Mouse (Mus musculus) lung, postnatal 10 days (tissue): ENCODE data around the gene Nup133.

ENCODE experiments used
- DNase-seq: peaks from one replicate; pipeline ENCODE4 v3.0.0; 2021

Nup133 gene

DNA sequence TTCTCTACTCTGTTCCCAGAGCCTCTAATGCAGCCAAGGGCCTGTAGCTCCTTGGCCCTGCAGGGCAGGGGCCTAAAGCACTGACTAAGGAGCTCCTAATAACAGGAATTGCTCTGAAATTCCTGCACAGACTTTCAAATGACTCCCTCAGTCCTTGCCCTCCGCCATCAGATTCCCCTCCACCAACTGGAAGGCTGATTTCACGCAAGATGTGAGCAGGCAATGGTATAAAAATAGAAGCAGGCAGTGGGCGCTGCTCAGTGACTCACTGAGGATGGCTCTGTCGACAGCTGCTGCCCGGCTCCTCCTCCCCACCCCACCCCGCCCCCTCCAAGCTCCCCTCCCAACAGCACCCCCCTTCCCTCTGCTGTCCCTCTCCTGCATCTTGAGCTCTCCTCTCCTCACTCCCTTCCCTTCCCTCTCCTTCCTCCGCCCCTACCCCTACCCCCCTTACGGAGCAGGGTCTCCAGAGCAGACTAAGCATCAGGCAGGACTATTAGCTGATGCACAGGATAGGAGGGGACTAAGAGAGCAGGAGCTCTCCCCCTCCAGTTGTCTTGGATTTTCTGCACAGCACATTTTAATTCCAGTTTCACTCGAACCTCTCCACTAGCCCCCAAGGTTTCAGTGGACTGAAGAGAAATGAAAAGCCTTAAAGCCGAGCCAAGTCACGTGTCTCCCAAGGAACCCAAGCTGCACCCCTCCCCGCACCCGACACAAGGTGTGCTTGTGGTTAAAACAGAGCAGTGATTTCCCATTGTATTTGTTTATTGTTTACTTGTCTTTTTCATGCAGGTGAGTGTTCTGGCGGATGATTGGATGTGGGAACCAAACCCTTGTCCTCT lies 64.1 kb downstream of the Nup133 start:
- peak; percentile 25 for DNase-seq

DNA sequence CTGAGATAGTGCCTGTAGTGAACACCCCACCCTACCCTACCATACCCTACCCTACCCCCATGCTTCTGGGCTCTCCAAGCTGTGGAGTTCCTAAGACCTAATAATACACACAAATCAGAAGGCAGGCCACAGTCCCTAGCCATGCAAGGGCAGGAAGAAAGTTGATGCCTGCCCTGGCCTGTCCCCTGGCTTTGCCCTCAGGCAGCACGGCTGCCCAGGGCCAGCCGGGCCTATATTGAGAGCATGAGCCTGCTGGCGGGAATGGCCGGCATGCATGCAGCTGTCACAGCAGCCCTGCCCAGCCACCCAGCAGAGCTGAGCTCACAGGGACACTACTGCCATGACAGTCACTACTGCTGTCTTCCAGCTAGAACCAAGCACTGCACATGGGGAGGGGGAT lies 66.0 kb downstream of the Nup133 start:
- DNase-seq = no peak

DNA sequence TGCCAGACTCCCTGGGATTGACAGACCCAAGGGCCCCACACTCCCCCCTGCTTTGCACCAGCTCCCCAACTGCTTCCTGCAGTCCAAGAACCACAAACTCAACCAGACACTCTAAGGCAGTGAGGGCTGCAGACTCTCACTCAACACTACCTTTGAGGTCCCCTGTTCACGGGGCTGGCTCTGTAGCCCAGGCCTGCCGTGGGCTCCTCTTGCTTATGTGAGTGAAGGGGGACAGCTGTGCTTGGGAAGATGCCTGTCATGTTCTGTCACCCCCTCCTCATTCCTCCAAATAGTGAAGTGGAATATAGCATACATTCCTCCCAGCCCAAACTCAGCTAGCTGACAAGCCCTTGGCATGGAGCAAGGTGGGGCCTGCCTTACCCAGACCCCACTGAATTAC lies 66.7 kb downstream of the Nup133 start:
- no peak for DNase-seq

DNA sequence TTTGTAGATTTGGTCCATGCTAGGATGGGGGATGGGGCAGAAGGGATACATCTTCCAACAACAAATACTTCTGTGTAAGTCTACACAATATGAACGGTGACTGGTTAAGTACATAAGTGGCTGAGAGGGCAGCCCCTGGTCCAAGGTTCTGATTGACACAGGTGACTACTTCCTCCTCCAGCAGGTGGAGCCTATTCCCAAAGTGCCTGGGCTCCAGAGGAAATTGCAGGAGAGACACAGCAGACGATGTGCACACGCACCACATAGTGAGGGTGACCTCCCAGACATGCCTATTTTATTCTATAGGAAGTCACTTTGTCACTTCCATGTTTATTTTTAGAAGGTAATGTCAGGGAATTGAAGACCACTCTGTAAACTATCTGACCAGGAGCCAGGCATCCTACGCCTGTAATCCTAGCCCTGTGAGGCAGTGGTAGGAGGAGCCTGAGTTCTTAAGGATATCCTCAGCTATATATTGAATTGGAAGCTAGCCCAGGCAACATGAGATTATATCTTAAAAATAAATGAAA lies 68.2 kb downstream of the Nup133 start:
- DNase-seq = no peak

DNA sequence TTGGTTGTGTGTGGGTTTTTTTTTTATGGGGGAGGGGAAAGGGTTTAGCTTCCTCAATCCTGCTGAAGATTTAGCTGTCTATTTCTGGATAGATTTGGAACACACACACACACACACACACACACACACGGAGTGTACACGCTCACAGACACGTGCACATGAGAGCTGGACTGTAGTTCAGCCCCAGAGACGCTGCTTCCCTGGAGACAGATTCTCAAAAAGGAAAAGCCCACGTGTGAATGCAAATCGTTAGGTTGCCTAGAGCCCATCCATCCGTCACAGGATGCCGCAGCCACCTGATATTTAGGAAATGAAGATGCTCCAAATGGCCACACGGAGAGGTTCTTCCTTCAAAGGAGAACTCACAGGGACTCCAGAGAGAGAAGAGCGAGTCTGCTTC lies 68.8 kb downstream of the Nup133 start:
- DNase-seq = no peak

DNA sequence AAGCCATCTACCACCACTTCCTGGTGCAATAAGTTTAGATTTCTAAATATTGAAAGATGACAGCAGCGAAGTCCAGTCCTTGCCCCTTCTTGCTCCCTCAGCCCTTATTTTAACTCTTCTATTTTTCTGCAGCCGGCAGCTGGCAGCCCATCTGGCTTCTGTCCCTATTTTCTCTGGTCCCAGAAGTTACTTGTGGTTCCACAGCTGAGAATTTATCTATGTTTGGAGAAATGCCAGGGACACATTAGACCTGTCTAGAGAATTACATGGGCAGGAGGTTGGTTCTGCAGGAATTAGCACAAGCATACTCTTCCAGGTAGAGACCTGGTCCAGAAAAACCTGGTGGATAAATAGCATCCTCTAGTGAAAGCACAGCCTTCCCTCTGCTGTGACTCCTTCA lies 71.2 kb downstream of the Nup133 start:
- DNase-seq = no peak

DNA sequence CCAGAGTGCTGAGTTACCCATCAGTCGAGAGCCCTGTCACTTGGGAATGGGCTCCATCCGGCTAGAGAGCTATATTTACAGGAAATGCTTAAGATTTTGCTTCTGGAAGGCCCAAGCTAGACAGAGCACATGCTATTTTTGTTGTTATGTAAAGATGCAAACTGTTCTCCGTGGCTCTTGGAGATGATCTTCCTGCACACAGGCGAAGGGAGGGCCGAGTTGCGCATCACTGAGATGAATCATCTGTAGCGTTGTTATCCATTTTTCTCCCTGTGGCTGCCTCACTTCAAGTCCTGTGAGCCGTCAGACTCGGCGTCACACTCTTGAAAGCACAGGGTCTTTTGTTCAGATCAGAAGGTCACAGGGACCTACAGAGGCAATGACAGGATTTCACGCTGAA lies 74.7 kb downstream of the Nup133 start:
- DNase-seq = no peak

DNA sequence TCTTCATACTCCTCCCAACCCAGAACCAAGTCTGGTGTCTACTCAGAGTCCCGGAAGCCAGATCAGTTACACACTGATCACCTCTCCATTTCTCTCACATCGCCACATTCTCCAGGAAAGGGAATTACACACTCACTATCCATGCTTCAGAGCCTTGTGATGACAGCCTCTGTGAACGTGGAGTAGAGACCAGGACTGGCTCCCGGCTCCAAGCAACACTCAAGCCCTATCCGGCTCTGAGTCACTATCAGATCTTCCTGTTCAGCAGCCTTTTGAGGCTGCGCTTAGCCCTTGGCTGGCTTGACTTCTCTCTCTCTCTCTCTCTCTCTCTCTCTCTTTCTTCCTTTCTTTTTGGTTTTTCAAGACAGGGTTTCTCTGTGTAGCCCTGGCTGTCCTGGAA lies 75.7 kb downstream of the Nup133 start:
- DNase-seq = no peak

DNA sequence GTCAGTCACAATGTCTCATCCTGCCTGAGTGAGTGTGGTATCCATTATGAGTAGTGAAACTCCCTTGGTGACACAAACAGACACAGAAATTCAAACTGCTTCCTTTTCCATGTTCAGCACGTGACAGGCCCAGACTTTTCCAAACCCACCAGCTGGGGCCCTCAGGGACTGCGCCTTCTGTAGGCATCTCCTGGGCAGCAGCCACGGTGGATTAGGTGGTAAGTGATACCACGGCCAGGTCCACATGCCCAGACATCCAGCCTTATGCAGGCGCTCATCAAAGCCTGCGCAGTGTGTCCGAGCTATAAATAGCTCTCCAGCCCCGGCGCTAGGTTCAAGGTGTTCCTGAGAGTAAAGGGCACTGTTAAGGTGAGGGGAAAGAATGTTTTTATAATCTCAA lies 77.0 kb downstream of the Nup133 start:
- DNase-seq = no peak

DNA sequence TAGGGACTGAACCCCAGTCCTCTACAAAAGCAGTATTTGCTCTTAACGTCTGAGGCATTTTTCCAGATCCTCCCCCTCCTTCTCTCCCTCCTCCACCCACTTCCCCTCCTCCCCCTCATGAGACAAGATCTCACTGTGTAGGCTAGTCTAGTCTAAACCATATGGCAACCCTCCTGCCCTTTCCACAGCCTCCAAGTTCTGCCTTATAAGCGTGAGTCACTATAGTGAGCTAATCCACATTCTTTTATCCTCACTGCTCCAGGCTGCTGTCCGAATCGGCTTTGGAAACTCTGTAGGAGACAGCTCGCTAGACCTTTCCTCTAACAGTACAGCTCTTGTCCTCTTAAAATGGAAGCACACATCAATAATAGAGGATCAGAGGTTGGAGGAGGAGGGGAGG lies 82.1 kb downstream of the Nup133 start:
- DNase-seq = no peak

DNA sequence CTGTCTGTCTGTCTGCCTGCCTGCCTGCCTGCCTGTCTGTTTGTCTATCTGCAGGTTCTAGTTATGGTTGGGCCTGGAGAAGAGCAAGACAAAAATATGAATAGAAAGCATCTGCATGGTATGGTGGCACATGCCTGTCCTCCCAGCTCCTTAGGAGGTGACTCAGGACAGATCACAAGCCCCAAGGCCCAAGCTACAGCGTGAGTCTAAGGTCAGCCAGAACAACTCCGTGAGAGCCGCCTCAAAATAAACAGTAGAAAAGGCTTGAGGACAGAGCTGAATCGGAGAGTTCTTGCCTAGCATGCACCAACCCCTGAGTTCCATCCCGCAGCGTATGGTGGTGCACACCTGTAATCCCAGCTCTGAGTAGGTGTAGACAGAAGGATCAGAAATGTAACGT lies 83.3 kb downstream of the Nup133 start:
- DNase-seq = no peak

DNA sequence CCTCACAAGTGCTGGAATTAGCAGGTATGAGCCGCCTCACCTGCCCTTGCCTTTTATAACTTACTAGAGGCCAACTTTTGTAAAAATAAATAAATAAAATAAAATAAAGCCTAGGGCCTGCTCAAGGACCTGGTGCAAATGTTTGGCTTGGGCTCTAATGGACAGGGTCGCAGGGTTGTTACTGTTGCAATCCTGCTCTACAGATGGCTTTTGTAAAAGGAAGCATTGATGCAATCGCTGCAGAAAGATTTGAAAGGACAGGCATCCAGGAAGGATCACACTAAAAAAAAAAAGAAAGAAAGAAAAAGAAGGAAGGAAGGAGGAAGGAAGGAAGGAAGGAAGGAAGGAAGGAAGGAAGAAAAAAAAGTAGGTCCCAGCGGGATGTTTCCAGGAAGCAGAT lies 88.7 kb downstream of the Nup133 start:
- no peak for DNase-seq

DNA sequence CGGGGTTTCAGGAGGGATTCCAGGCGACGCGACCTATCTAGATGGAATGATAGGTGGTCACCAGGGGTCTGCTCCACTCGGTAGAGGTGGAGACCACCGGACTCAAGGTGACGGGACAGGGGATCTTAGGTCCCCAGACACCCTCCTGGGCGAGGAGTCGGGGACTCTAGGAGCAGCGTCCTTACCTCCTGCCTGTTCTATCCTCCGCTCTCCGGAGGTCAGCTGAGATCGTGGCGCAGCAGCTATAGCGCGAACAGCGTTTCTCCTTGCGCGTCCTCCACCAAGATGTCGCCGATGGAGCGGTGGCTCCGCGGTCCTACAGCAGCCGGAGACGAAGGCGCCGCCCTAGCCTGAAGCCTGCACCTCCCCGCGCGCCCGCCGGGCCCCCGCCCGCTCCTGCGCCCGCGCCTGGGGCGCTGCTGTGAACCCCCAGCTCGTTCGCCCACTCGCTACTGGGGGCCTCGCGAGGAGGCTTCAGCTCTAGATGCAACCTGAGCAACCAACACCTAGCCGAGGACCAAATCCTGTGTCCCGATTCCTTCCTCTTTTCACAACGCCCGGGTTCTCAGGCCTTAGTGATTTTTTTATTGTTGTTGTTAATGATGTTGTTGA lies 89.3 kb downstream of the Nup133 start, which contains the start of gene Ccsap:
TSS of gene Ccsap (minus strand) at position 562 of the 612 bp plus-strand sequence.
- DNase-seq = peak; percentile 47

DNA sequence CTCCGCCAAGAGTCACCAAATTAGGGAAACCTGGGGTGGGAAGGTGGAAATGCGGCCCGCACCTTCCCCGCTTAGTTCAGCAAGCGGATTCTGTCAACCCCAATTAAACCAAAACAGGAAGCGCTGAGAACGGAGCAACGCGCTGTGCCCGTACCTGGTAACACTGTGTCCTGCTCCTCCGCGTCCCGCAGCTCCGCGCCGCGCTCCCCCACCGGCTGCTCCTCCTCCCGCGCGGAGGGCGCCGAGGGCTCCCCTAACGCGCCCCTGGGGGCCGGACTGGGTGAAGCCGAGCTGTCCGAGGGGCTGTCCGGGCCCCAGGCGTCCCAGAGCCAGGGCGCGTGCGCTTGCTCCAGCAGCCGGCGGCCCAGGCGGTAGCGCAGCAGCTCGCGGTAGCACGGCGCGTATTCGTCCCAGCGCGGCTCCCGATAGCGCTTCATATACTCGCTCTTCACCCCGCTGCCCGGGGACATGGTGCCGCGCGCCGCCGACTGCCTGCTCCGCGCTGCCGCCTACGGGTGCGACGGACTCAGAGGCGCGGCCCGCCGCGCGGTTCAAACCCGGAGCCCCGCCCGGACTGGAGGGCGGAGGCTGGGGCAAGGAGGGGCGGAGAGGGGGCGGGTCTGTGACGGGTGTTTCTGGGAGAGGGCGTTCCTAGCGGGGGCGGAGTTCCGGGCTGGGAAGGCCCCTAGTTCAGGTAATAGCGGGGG lies 90.0 kb downstream of the Nup133 start:
- DNase-seq = peak; percentile 93

DNA sequence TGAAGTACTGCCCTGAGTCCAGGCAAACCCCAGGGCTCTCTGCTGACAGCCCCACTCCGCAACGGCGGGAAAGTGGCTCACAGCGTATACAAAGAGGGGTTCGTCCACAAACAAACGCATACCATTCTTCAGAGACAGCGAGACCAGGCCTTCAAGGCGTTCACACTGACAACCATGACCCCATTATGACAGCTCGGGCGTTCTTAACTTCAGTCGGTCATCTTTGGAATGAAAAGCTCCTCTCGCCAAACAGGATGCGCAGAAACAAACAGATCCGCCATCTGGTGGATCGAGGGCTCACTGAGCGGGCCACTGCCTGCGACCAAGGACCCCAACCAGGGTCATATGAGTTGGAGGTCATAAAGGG lies 90.5 kb downstream of the Nup133 start:
- peak; percentile 31 for DNase-seq

DNA sequence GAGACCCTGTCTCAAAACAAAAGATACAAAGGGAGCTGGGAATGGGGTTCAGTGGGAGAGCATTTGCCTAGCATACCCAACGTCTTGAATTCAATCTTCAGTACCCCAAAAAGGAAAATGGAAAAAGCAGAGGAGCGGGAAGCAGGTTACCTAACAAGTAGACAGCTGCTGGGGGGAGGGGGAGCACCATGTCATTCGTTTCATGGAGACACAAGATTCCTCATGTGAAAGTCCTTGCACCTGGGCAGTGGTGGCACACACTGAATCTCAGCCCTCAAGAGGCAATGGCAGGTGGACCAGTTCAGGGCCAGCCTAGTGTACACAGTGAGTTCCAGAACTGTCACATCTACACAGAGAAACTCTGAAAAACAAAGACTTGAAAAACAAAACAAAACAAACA lies 91.7 kb downstream of the Nup133 start:
- DNase-seq = no peak

DNA sequence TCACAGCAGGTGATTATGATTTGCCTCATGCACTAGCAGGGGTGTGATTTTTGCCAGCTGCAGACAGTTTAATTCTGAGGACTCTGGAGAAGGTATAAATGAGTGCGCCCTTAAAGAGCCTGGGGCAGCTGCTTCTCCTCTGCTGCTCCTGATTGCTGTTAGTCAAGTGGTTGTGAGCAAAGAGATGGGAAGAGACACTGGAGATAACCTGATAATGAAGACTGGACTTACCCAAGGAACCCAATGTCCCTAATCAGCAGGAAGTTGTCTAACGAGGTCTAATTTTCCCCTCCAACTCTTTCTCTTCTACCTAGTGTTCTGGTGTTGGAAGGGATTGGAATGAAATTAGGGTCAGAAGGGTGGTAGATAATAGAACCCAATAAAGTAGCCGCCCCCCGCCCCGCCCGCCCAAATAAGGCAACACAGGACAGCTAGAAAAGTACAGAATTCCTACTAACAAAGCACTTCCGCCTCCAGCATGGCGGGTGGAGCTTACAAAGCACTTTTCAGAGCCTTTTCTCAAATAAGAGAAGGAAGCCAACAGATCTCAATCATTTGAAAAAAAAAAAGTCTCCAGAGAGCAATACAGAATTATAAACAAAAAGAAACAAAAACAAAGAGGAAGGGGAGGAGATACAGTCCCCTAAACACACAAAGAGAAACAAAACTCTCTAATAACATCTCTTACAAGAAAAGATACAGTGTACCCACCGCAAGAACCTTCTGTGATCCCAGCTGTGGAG lies 94.2 kb downstream of the Nup133 start:
- no peak for DNase-seq

DNA sequence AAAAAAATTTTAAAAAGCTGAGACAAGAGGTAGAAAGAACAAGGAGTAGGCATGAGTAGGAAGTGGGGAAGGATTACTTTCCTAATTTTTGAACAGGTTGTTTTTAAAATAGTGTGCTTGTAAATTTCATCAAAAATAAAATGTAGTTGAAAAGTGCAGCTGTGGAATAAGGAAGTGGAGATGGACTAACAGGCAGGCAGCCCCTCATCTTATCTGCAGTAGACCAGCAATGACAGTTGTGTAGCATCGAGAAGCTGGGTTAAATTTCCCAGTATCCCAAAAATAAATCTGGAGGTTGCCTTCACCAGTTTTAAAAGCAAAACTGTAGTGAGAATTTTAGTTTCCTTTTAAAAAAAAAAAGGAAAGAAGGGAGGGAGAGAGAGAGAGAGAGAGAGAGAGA lies 94.8 kb downstream of the Nup133 start:
- no peak for DNase-seq

DNA sequence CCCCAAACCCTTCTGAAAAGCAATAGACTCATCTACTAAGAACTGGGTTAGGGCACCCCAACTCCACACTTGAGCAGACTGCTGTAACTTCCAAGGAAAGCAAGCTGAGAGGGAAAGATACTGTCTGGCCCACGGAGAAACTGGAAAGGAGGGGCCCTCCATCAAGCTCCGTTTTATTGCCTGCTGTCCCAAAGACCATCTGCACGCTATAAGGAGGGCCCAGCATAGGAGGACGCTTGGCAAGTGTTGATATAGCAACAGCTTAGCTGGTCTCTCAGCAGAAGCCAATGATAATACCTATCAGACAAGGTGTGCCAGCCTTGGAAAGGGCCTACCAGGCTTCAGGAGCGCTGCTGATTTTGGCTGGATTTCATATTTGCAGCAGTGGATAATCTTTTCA lies 97.5 kb downstream of the Nup133 start:
- no peak for DNase-seq

DNA sequence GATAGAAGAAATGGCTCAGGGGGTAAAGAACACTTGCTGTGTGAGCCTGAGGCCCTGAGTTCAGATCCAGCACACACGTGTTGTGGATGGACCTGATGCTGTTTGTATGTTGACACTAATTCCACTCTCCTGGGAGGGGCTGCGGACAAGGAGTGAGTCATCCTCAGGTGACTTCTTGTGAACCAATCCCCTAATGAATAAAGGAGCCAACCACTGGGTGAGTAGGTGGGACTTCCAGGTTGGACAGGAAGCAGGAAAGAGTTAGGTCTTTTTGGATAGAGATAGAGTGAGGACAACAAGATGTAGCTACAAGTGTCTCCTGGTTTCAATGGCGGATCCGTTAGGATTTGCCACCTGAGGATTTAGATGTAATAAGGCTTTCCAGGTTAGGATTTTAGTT lies 99.7 kb downstream of the Nup133 start:
- DNase-seq = no peak

DNA sequence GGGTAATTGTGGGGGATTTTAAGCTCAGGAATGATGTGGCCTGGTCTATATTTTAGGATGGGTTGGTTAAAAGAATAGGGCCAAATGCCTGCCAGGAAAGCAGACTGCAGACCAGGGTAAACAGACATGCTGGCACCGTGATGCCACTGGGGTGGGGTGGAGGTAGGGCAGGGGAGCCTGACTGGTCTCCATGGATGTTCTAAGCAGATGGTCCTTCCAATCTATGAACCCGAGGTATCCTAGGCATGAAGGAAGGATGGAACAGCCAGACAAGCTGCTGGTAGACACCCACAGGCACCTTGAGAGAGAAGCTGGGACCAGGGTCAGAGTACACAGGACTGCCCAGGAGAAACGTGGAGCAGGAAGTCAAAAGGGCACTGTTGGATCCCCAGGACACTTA lies 101.5 kb downstream of the Nup133 start:
- no peak for DNase-seq
